Mouse (Mus musculus): ENCODE measurements around the gene Dock4.

DNA sequence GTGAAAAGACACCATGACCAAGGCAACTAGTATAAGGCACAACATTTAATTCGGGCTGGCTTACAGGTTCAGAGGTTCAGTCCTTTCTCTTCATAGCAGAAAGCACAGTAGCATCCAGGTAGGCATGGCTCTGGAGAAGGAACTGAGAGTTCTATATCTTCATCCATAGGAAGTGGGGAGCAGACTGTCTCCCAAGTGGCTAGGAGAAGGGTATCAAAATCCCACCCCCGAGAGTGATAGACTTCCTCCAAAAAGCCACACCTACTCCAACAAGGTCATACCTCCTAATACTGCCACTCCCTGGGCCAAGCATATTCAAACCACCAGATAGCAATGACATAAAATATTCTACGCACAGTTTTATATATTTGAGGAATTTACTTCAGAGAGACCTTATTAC, 98.5 kb downstream of the Dock4 start:
- TF ChIP-seq POLR2AphosphoS2 (IDR thresholded peaks at IDR 0.05; ENCODE audit: low read depth, low read length) = no peak
- no peak for TF ChIP-seq RCOR1 (conservative IDR thresholded peaks at IDR 0.05; ENCODE audit: low read depth, low read length)
- no peak for TF ChIP-seq TCF12 (IDR thresholded peaks at IDR 0.05; ENCODE audit: low read depth, low read length)
- TF ChIP-seq POLR2A (IDR thresholded peaks at IDR 0.05; ENCODE audit: low read depth, low read length) = no peak
- TF ChIP-seq EP300 (IDR thresholded peaks at IDR 0.05; ENCODE audit: low read length) = no peak
- TF ChIP-seq ZNF384 (IDR thresholded peaks at IDR 0.05; ENCODE audit: low read depth, low read length) = no peak
- TF ChIP-seq CTCF (conservative IDR thresholded peaks at IDR 0.05 in 1 of 2, IDR thresholded peaks at IDR 0.05 in 1 of 2; ENCODE audit: low read depth in 2 of 2, low read length in 2 of 2) = no peak
- no peak for TF ChIP-seq MXI1 (IDR thresholded peaks at IDR 0.05; ENCODE audit: low read depth, low read length)
- no peak for TF ChIP-seq RAD21 (IDR thresholded peaks at IDR 0.05; ENCODE audit: low read depth, low read length)
- TF ChIP-seq ZC3H11A (IDR thresholded peaks at IDR 0.05; ENCODE audit: low read depth, low read length) = no peak
- TF ChIP-seq MAZ (IDR thresholded peaks at IDR 0.05; ENCODE audit: low read depth, low read length) = no peak
- TF ChIP-seq IRF4 (IDR thresholded peaks at IDR 0.05; ENCODE audit: low read depth, low read length) = no peak
- TF ChIP-seq BHLHE40 (IDR thresholded peaks at IDR 0.05; ENCODE audit: low read depth, low read length) = no peak

Data from CH12.LX (cell line).